Mouse (Mus musculus) lung, postnatal 0 days (tissue): ENCODE data around the gene Il18bp.

Experiments
- CTCF ChIP-seq: IDR thresholded peaks from 2 replicates; pipeline ENCODE4 v1.5.1; 2016; ENCODE audit warnings: antibody characterized with exemption, mild to moderate bottlenecking
- EP300 ChIP-seq: IDR thresholded peaks from 2 replicates; pipeline ENCODE4 v1.6.1; 2016; ENCODE audit warnings: antibody characterized with exemption, mild to moderate bottlenecking, control low read depth

DNA sequence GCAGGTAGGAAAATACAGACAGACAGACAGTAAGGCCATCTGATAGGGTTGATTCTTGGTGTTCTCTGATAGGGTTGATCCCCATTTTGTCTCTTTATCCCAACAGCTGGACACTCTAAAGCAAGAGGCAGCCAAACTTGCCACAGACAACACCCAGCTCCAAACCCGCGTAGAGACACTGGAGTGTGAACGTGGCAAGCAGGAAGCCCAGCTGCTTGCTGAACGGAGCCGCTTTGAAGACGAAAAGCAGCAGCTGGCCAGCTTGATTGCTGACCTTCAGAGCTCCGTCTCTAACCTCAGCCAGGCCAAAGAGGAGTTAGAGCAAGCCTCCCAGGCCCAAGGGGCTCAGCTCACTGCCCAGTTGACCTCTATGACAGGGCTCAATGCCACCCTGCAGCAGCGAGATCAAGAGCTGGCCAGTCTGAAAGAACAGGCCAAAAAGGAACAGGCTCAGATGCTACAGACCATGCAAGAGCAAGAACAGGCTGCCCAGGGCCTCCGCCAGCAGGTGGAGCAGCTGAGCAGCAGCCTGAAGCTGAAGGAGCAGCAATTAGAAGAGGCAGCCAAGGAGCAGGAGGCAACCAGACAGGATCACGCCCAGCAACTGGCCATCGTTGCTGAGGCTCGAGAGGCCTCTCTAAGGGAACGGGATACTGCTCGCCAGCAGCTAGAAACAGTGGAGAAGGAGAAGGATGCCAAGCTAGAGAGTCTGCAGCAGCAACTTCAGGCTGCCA, 20.1 kb downstream of the Il18bp start:
- TF ChIP-seq CTCF (peak; percentile 99), EP300 (no peak)
